Comparison of ENCODE assay signal across 8 mouse cellular contexts in the genomic region with DNA sequence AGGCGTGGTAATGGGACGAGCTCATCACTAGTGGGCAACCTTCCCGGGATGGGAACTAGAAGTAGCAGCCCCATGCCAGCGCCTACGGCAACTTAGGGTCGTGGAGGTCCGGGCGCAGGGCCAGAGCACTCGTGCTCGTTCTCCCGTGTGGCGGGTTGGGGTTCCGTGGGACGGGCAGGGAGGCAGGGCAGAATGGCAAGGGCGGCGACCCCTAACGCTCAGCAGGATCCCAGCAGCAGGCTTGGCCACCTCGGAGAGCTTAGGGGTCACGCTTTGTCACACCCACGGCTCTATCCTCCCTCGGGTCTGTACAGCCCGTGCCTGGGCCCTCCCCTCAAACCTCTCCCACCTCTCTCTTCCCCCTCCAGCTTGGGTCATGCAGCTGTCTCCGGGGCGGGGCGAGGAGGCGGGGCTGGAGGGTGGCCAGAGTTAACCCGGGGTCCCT. TPM values are rescaled to one million over a fixed set of nuclear protein-coding genes. Genes with fewer than 3 reads are reported as not detected.
DNase-seq lines count a peak whose midpoint lies in the region; ATAC-seq lines count a peak whose summit lies in the region.

No protein-coding gene starts in this region.

- no peak overlapping the region for H3K9ac ChIP-seq in hindbrain, embryonic 13.5 days
- no peak overlapping the region for H3K9ac ChIP-seq in midbrain, embryonic 11.5 days (ENCODE audit: low read length)

- no peak overlapping the region for H3K27ac ChIP-seq in hindbrain, embryonic 13.5 days
- no peak overlapping the region for H3K27ac ChIP-seq in midbrain, embryonic 11.5 days (ENCODE audit: low read depth, low read length)

- peak; percentile 10 to 46 for DNase-seq in cerebellum, postnatal 14 days
- DNase-seq in cerebellum, adult 8-10 months, result no peak
- no peak for DNase-seq in midbrain, embryonic 11.5 days (ENCODE audit: low spot score, missing footprints)
- DNase-seq in layer of hippocampus, adult 8-10 months (ENCODE audit: low spot score in 2 of 2), result no peak
- no peak for DNase-seq in ovary, adult 18-20 months (ENCODE audit: low spot score)

- H3K4me1 ChIP-seq in megakaryocyte, embryonic 14.5 days, result peaks cover 12% of the 10 kb centered on the region
- no peaks in the 10 kb centered on the region for H3K4me1 ChIP-seq in hindbrain, embryonic 13.5 days (replicated peaks)
- H3K4me1 ChIP-seq in midbrain, embryonic 11.5 days (ENCODE audit: control insufficient read depth, insufficient read depth, low read length), result no peaks in the 10 kb centered on the region

- peak overlapping the region; percentile 45 for H3K4me2 ChIP-seq in hindbrain, embryonic 13.5 days
- peak overlapping the region; percentile 24; the same call in 1 of the 2 replicates for H3K4me2 ChIP-seq in midbrain, embryonic 11.5 days

- no peaks in the 10 kb centered on the region for H3K36me3 ChIP-seq in megakaryocyte, embryonic 14.5 days (replicated peaks; ENCODE audit: low read length)
- no peaks in the 10 kb centered on the region; the same call in 1 of the 2 replicates for H3K36me3 ChIP-seq in hindbrain, embryonic 13.5 days
- no peaks in the 10 kb centered on the region for H3K36me3 ChIP-seq in midbrain, embryonic 11.5 days (ENCODE audit: control insufficient read depth, insufficient read depth, low read length)

- peaks cover 27% of the 10 kb centered on the region for H3K9me3 ChIP-seq in megakaryocyte, embryonic 14.5 days
- H3K9me3 ChIP-seq in hindbrain, embryonic 13.5 days, result peaks cover 33% of the 10 kb centered on the region
- peaks cover 17% of the 10 kb centered on the region for H3K9me3 ChIP-seq in midbrain, embryonic 11.5 days (ENCODE audit: control insufficient read depth, low read length)

- 40% methylated on average over 27 of the region's 27 CpGs for WGBS in hindbrain, embryonic 13.5 days
- 36% methylated on average over 26 of the region's 27 CpGs for WGBS in midbrain, embryonic 11.5 days

- no peak for ATAC-seq in megakaryocyte, adult 5-6 weeks (ENCODE audit: poor library complexity, severe bottlenecking)
- ATAC-seq in hindbrain, embryonic 13.5 days (ENCODE audit: low FRiP score), result peak; percentile 80
- peak; percentile 67 for ATAC-seq in midbrain, embryonic 11.5 days (ENCODE audit: low FRiP score)

- H3K4me3 ChIP-seq in megakaryocyte, embryonic 14.5 days (replicated peaks), result peak overlapping the region; percentile 89
- H3K4me3 ChIP-seq in hindbrain, embryonic 13.5 days, result peak overlapping the region; percentile 20; the same call in 1 of the 2 replicates
- H3K4me3 ChIP-seq in midbrain, embryonic 11.5 days (ENCODE audit: low read depth, low read length), result no peak overlapping the region

- H3K27me3 ChIP-seq in megakaryocyte, embryonic 14.5 days (replicated peaks), result peaks cover 2% of the 10 kb centered on the region
- no peaks in the 10 kb centered on the region for H3K27me3 ChIP-seq in hindbrain, embryonic 13.5 days
- no peaks in the 10 kb centered on the region for H3K27me3 ChIP-seq in midbrain, embryonic 11.5 days (ENCODE audit: control insufficient read depth, insufficient read depth, low read length)

RNA-seq across cellular contexts. Expression of gene Zfp369, which starts 32.7 kb away (rescaled TPM):
- polyA plus RNA-seq in megakaryocyte, embryonic 14.5 days (2012; ENCODE audit: insufficient read depth, low replicate concordance), result 1.6 and 6.1 TPM in 2 replicates
- 14.7 and 20.3 TPM in 2 replicates for total RNA-seq in megakaryocyte, adult 5-6 weeks (2015)
- total RNA-seq in megakaryocyte, adult 5-6 weeks (2017), result 24.2 and 26.3 TPM in 2 replicates
- 18.1 and 22.4 TPM in 2 replicates for polyA plus RNA-seq in hindbrain, embryonic 13.5 days (2015; fragmentation: Nextera tagmentation; extraction: Ambion mirVana)
- polyA plus RNA-seq in midbrain, embryonic 11.5 days (2014; fragmentation: Nextera tagmentation; extraction: Ambion mirVana), result 19.7 and 20.7 TPM in 2 replicates
- total RNA-seq in layer of hippocampus, adult 8-10 months (2022), result 10 to 100 TPM; 57.7 to 76.2 (median 66.0) TPM

RNA-seq across cellular contexts. Expression of gene Gm10775, which starts 52.0 kb away (rescaled TPM):
- 0.22 TPM in 1 of 2 replicates, not detected in the other for polyA plus RNA-seq in megakaryocyte, embryonic 14.5 days (2012; ENCODE audit: insufficient read depth, low replicate concordance)
- not detected in 2 replicates for total RNA-seq in megakaryocyte, adult 5-6 weeks (2015)
- not detected in 2 replicates for total RNA-seq in megakaryocyte, adult 5-6 weeks (2017)
- 0.14 and 0.16 TPM in 2 replicates for polyA plus RNA-seq in hindbrain, embryonic 13.5 days (2015; fragmentation: Nextera tagmentation; extraction: Ambion mirVana)
- not detected in 2 replicates for polyA plus RNA-seq in midbrain, embryonic 11.5 days (2014; fragmentation: Nextera tagmentation; extraction: Ambion mirVana)
- under 1 TPM in 2 of 4 experiments, not detected in 2; 0.31 to 0.36 TPM for total RNA-seq in layer of hippocampus, adult 8-10 months (2022)

Comparison
In these comparisons a context has a peak if more than half of its experiments do, and no peak if none do; other contexts are left out.
1. DNase-seq: peak in cerebellum, postnatal 14 days (2 of 2); none in cerebellum, adult 8-10 months (single experiment), midbrain, embryonic 11.5 days (single experiment), layer of hippocampus, adult 8-10 months (0 of 2) and ovary, adult 18-20 months (single experiment).